Mouse (Mus musculus) left cerebral cortex, postnatal 4 days (tissue): Measurements from ENCODE around the gene Rgs10. TPM values are rescaled to one million over a fixed set of nuclear protein-coding genes. Genes with fewer than 3 reads are reported as not detected.
A peak's percentile ranks its signal among the peaks of the same experiment; 100 is the strongest.

Experiments used
- DNase-seq: peaks from one replicate; pipeline ENCODE4 v3.0.0-alpha.2; 2022
- intact Hi-C: fragments of 180-260 bp; cut with DNase I; formaldehyde crosslinking; loops from one replicate; pipeline ENCODE4 v1.15.1; 2025
- total RNA-seq, 2 experiments: library from RNA; stranded (reverse); gene quantifications; 2 replicates each; pipeline ENCODE4 v1.2.3; 2021

Rgs10 gene
- total RNA-seq, 2 experiments from 2014 or later, result 34.3 to 41.2 TPM

DNA sequence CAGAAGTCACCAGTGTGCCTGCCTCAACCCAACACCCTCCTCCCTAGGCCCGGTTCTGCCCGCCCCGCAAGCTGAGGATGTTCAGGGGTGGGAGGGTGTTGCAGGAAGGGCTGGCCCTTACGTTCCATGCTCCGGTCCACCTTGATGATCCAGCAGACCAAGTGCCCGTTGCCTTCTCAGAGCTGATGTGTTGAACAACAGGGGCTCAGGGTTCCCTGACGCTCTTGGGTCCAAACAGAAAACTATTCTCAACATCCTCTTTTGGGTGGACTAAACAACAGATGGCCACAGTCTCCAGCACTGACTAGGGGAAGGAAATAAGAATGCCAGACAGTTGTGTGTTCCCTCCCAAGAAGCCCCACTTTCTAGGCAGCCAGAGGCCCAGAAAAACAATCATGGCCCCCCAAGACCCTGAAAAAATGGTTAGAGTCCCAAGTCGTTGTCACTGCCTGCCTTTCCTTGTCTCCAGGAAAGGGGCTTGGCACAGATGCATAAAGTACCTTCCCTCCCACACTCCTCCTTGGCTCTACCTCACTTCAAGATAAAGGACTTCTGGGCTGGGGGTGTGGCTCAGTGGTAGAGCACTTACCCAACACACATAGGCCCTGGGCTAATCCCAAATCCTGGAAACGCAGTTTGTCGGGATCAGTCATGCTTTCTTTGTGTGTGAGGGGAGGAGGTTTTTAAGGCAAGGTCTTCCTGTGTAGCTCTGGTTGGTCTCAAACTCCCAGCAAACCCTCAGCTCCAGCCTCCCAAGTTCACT is 6.3 kb downstream of the Rgs10 start:
- intact Hi-C loops, result loop anchor here (10.0 kb wide), 2 partner anchors 107 to 167 kb away; partner anchors contain the start of gene Tgfb1i1
- DNase-seq, result no peak

DNA sequence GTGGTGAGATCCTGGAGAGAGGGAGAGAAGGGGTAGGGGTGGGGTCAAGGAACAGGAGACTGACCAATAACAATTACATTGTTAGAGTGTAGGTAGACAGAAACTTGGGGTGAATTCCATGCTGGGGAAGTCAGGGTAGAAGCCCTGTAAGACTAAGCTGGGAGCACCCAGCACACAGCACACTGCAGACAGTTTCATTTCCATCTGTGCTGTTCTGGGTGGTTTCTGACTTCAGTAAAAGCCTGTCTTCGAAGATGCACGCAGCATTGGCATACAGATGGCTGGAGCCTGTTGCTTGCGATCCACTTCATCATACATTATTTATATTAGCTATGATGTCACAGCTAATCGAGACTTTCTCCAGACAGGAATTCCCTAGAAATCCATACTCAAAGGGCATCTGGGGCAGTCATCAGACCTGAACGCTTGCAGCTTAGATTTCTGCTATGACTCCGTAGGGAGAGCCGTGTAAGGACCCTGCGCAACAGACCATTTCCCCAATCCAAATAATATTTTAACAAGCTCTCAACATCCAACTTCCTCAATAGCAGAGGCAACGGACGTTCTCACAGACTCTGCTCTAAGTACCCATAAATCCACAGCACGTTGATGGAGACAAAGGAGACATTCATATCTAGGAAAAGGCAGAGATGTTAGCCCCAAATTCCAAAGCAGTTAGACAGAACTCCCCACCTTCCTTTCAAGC is 7.7 kb downstream of the Rgs10 start:
- intact Hi-C loops, result loop anchor here (10.0 kb wide), 2 partner anchors 106 to 166 kb away; partner anchors contain the start of gene Tgfb1i1
- DNase-seq, result no peak

DNA sequence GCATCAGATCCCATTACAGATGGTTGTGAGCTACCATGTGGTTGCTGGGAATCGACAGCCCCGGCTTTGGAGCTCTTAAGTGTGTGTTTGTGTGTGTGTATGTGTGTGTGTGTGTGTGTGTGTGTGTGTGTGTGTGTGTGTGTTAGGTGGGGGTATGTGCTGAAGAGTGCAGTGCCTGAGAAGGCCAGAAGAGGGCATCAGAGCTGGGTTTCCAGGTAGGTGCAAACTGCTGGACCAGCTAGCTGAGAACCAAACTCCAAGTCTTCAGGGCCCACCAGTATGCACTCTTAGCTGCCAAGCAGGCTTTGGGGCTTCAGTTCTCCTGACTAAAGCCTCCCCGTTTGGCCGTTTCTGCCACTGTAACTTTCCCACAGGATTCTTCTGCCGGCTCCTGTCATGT is 10.3 kb downstream of the Rgs10 start:
- DNase-seq, result no peak
- intact Hi-C loops, result no loop called here

DNA sequence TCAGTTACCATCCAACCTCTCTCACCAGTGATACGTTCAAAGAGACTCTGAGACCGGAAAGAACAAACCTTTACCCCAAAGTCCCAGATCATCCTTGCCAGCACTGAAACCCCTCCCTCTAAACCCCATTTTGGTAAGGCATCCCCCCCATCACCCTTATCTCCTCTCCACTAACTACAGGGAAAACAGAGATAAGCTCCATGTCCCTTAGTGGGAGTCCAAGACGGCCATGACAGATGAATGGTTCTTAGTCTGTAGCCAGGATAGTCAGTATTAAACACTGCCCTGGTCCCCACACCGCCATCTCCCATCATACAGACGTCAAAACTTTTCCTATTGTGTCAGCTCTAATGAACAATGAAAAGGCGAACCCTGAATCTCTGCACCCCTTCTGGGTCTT is 14.6 kb downstream of the Rgs10 start:
- intact Hi-C loops, result no loop called here
- DNase-seq, result no peak

DNA sequence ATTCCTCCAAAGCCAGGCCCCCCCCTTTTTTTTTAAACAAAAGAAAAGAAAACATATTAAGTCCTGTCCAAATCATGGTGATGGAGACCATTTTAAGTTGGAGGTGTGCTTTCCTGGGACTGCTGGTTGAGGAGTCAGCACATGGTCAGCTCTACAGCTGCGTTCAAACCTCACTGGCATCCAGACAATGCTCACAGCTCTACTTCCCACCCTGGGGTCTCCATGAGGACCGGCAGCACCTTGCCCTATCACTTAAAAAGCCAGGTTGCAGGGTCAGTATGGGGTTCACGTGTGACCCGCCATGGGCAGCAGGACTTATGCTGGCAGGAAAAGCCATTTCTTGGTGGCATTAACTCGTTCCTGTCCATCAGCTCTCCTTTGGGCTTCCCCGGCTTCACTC is 15.0 kb downstream of the Rgs10 start:
- no peak for DNase-seq
- intact Hi-C loops, result no loop called here

DNA sequence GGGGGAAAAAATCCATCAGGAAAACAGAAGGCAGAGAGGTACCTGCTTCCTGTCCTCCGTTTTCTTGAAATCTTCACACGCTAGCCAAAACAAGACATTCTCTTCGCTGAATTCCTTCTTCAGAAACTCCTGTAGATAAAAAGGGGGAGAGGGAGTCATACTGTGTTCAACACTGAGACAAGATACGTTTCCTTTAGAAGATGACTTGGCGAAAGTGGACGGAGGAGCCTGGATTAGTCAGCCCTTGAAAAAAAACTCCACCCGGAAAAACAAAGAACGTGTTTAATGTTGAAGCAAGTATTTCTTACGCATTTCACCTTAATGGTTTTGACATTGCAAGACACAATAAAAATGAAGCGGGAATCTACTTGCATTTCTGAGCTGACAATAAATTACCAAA is 15.4 kb downstream of the Rgs10 start:
- no peak for DNase-seq
- intact Hi-C loops, result no loop called here

DNA sequence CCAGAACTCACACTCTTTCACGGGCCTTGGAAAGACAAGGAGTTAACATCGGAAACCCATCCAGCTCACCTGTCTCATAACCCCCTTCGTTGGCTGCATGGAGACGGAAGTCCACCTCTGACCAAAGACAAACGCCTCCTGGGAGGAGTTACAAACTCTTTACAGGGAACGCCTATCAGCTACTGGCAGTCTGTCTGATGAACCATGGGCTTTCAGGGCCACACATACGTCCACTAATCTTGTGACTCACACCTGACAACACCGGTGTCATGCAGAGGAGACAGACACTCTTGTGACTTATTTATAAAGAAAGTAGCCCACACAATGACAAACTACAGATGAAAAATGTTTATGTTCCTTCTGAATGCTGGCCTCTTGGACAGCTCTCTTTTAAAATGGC is 16.0 kb downstream of the Rgs10 start:
- no peak for DNase-seq

DNA sequence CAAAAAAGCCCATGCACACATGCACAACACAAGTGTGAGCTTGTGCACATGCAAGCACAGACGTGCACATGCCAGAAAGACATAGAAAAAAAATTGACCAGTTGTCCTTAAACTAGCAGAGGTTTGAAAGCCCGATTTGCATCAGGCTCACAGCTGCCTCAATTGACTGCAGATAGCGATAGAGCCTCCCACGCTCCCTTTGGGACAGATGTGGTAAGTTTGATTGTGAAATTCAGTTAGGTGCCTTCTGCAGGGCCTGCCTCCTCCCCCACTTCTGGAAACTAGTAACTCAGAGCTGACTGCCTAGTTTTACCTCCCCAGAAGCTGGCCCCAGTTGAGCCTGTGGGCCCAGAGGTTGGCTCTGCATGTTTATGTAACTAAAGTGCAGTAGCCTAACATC is 19.9 kb downstream of the Rgs10 start:
- intact Hi-C loops, result no loop called here

More for the DNA sequence above, 16.0 kb downstream of the Rgs10 start:
- intact Hi-C loops, result no loop called here

DNA sequence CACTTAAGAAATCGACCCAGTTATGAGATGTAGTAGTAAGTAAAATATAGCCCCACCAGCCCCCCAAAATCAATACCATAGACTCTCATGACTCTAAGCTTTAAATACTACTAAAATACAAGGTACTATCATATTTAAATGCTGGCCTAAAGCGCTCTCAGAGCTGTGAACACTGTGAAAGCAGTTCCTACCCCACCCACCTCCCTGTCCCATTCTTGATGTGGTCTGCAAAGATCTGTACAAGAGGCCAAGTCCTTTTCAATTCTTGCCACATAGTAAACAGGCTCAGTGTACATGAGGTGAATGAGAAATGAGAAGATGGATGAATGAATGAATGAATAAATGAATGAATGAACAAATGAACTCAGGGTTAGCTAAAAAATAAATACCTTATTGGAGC is 21.5 kb downstream of the Rgs10 start:
- DNase-seq, result no peak
- intact Hi-C loops, result no loop called here

More for the DNA sequence above, 19.9 kb downstream of the Rgs10 start:
- DNase-seq, result no peak

DNA sequence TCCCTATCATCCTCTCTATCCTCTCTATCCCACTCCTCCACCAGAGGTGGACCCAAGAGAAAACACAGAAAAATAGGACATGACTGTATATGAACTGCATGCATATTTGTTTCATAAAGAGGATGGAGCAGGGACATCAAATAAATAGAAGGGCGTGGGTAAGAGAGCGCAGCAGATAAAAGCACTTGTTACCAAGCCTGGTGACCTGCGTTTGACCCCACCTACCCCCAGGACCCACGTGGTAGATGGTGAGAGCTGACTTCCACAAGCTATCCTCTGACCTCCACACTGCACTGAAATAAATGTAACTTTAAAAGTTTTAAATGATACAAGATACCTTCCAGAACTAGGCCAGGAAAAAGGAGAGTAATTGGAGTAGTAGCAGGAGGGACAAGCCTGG is 24.8 kb downstream of the Rgs10 start:
- DNase-seq, result no peak
- intact Hi-C loops, result no loop called here

DNA sequence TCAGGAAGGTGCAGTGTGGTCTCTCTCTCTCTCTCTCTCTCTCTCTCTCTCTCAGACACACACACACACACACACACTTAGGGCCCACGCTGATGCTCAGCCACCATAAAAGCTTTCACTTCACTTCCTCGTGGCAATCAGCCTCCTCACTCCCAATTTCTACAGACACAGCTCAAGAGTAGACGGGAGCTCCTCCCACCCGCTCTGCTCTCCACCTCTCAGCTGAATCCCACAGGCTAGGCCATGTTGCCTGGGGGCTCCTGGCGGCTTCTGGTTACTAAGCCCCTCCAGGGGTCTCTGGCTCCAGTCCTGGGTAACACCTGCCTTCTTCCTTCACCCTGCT is 25.6 kb downstream of the Rgs10 start:
- DNase-seq, result no peak
- intact Hi-C loops, result no loop called here

DNA sequence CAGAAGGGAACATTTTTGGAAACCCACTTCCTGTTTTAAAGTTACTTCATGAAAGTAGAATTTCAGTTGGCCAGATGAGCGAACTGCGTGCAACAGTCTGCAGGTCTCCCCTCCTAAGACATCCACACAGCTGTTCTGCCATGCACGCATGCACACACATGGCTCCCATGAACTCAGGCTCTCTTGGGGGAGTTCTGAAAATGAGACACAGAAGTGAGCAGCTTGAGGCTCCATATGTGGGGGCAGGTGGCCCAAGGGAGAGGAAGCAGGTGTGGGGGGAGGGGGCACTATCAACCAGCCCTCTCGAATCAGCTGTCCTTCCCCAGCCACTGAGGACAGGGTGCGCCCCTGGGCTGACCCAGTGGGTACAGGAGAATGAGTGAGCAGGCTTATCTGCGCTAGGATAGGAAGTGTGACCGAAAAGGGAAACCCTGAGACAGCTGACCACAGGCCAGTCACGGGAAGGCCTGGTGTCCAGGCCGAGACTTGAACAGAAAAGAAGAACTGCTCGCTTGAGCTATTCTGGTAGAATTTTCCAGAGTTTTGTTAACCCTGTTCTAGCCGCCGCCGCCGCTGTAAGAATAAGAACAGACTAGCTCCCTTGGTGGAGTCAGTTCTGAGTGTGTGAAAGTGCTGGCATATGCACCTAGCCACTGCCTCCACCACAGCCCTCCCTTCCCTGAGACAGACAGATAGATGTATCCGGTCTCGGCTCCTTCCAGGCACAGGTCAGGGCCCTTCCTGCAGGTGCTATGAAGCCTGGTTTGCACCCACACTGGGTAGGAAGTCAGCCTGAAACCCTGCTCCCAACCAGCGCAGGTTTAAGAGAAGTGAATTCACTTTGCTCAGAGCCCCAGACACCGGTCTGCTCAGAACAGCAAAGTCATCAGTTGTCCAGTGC is 26.2 kb downstream of the Rgs10 start:
- intact Hi-C loops, result no loop called here
- no peak for DNase-seq

DNA sequence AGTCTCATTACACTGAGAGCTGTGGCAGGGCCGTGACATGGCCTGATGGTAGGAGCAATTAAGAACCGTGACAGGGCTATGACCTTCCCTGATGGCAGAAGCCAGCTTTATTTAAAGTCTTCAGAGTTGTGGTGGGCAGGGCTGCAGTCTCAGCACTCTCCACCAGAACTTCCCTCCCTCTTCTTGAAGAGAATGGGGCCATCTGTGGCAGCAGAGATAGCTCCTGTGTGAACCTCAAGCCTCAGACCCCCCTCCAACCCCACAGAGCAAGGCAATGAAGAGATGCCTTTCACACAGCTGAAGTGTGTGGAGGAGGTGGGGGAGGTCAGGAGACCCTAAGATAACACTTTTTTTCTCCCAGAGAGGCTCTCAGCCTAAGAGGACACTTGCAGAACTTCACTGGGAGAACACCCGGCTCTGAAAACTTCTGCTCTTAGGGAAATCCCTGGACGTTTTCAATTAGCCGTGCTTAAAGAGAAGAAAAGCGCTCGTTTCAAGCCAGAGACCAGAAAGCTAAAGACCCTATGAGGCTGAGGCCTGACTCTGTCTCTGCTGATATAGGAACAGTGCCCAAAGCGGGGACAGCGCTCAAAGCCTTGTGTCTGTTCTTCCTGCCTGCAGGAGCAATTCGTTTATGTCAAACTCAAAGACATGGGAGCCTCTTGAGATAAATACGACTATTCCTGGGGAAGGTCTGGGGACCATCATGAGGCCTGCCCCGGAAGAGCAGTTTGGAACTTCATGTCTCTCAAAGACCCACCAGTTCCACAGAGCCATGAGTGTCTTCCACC is 27.1 kb downstream of the Rgs10 start:
- DNase-seq, result no peak
- intact Hi-C loops, result no loop called here

DNA sequence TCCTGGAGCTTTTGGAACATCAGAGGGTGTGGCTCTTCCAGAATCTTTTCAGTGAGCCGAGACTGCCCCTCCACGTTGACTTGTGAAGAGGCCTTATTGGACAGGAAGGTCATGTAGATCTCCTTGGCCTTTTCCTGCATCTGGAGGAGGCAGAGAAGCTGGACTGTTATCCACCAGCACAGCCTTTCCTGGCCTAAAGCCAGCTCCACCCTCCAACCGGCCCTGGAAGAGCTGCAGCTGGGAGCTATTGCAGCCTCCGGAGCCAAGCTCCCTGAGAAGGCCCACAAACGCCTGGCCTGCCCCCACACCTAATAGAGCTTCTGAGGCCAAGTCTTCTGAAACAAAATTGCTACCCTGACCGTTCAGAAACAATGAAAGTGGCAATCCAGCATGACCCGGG is 29.6 kb downstream of the Rgs10 start:
- intact Hi-C loops, result no loop called here
- DNase-seq, result peak; percentile 56

DNA sequence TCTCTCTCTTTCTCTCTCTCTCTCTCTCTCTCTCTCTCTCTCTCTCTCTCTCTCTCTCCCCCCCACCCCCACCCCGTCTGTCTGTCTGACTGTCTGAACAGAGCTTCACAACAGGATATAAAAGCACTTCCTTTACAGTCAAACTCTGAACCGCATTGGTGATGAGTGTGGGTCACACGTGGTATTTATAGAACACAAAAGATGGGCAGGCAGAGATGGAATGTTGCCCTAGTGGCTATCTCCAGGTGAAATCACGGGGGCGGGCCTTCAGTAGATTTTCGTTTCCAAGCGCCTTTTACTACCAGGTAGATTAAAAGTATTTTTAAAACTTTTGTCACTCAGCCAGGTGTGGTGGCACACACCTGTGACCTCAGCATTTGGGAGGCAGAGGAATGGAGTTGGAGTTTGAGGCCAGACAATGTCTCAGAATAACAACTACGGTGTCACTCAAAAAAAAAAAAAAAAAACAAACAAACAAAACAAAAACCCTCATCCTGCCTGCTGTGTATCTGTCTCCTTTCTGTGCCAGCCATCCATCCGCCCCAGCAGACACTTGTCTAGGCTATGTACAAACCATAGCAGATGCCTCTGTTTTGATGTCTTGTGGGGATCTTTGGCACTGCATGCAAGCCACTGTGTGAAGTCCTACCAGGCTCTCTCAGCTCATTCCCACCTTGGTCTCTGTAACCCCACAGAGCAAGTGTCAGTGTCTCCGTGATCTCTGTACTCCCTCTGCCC is 34.7 kb downstream of the Rgs10 start:
- intact Hi-C loops, result no loop called here
- DNase-seq, result no peak

DNA sequence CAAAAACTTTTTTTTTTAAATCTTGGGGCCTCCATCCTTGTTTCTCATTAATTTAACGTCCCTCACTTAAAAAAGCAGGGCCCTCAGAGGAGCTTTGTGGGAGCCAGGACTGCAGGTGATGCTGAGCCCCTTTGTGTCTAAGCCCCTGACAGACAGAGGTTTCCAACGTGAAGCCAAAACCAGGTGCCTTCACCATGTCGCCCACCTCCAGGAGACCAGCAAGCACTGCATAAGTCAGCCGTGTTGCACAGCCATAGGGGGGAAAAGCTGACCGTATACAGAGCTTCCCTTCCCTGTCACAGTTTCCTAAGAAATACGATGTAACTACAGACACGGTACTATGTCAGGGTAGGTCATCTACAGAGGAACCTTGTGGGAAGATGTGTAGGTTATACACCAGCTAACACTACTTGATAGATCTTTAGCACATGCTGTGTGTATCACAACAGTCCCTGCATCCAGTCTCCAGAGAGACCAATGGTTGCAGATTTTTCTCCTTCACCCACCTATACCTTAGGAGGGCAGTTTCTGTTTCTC is 35.3 kb downstream of the Rgs10 start:
- intact Hi-C loops, result no loop called here
- DNase-seq, result no peak

DNA sequence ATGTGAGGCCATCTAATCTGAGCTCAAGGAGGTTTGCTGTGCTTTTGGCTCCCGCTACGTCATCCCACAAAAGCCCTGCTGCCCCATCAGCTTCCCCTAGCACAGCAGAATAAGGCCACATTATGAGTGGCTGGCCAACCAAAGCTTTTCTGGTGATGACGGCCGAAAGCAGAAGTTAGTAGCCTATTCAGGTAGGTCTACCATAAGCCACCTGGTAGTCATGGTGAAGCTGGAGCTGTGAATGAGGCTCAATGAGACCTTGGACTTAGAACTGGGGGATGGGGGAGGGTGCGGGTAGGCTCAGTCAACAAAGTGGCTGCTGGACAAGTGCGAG is 36.1 kb downstream of the Rgs10 start:
- intact Hi-C loops, result no loop called here
- DNase-seq, result no peak

DNA sequence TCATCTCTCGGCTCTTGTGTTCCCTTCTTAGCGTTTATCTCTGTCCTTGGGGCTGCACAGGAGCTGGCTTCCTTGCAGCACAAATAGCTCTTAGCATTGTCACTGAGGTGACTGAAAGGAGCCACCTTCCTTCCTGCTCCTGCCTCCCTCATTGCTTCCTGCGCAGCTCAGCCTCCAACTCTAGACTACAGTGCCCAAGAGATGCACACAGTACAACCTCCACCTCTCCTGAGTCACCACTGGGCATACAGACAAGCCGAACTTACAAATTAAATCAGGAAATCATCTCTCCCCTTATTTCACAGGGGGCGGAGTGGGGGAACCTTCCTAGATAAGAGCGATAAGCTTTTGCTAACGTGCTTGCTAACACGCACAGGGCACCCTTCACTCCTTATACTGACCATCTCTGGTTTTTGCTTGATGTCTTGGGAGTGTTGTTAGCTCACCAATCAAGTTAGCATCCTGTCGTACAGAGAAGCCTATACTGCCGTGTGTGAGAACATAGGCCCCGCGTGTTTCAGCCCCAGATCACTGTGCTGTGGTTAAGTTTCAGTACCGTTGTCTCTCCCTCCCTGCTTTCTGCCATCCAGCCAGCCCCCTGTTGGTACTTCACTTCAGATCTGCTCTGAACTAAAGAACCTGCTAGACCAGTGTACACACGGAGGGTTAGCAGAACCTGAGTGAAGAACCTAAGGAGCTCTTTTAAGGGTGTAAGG is 36.6 kb downstream of the Rgs10 start:
- no peak for DNase-seq
- intact Hi-C loops, result no loop called here

DNA sequence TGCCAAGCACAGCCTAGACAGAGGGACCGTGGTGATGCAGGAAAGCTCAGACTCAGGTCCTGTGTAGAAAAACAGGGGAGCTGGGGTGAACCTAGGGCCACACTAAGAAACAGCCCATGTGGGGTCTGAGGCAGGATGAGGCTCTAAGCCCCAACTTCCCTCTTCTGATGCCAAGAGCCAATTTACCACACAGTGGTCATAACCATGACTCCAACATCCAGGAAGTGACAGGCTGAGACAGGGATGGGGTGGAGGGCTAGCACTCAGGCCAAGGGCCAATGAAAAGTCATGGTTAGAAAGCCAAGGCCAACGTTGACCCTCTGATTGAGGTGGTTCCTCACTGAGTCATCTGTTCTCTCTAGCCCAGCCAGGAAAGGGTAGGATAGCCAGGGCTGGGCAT is 37.6 kb downstream of the Rgs10 start:
- intact Hi-C loops, result no loop called here
- no peak for DNase-seq
